Mouse (Mus musculus): ENCODE measurements around the gene Gtpbp2.

Gene Gtpbp2

GRCm38 (mm10) chr17:46152847-46153782 is 7.7 kb upstream of the Gtpbp2 start, which contains the start of gene Mad2l1bp:
TSS of gene Mad2l1bp (minus strand) at chr17:46153553.
- in situ Hi-C loops (cut with MboI, MseI) = no loop called here

GRCm38 (mm10) chr17:46154336-46154735 is 6.5 kb upstream of the Gtpbp2 start:
- in situ Hi-C loops (cut with MboI, MseI) = no loop called here

- in situ Hi-C loops (cut with MboI, MseI) = no loop called here
Observed at GRCm38 (mm10) chr17:46156680-46157079, 4.2 kb upstream of the Gtpbp2 start.

- in situ Hi-C loops (cut with MboI, MseI) = no loop called here
Observed at GRCm38 (mm10) chr17:46157131-46157530, 3.7 kb upstream of the Gtpbp2 start.

- in situ Hi-C loops (cut with MboI, MseI) = no loop called here
Observed at GRCm38 (mm10) chr17:46159236-46159635, 1.6 kb upstream of the Gtpbp2 start.

GRCm38 (mm10) chr17:46160090-46160662 is 656 bp upstream of the Gtpbp2 start:
- in situ Hi-C loops (cut with MboI, MseI) = no loop called here

GRCm38 (mm10) chr17:46161179-46161578 is 347 bp downstream of the Gtpbp2 start:
- in situ Hi-C loops (cut with MboI, MseI) = no loop called here

- in situ Hi-C loops (cut with MboI, MseI) = no loop called here
Observed at GRCm38 (mm10) chr17:46161710-46162109, 878 bp downstream of the Gtpbp2 start.

- in situ Hi-C loops (cut with MboI, MseI) = no loop called here
Observed at GRCm38 (mm10) chr17:46162551-46162950, 1.7 kb downstream of the Gtpbp2 start.

- in situ Hi-C loops (cut with MboI, MseI) = no loop called here
Observed at GRCm38 (mm10) chr17:46162951-46163421, 2.2 kb downstream of the Gtpbp2 start.

- in situ Hi-C loops (cut with MboI, MseI) = no loop called here
Observed at GRCm38 (mm10) chr17:46164301-46164700, 3.5 kb downstream of the Gtpbp2 start.

GRCm38 (mm10) chr17:46164791-46165190 is 4.0 kb downstream of the Gtpbp2 start:
- in situ Hi-C loops (cut with MboI, MseI) = no loop called here

- in situ Hi-C loops (cut with MboI, MseI) = no loop called here
Observed at GRCm38 (mm10) chr17:46165460-46165859, 4.6 kb downstream of the Gtpbp2 start.

GRCm38 (mm10) chr17:46166270-46166669 is 5.4 kb downstream of the Gtpbp2 start:
- in situ Hi-C loops (cut with MboI, MseI) = no loop called here

- in situ Hi-C loops (cut with MboI, MseI) = no loop called here
Observed at GRCm38 (mm10) chr17:46167014-46167413, 6.2 kb downstream of the Gtpbp2 start.

- in situ Hi-C loops (cut with MboI, MseI) = no loop called here
Observed at GRCm38 (mm10) chr17:46168318-46168717, 7.5 kb downstream of the Gtpbp2 start.

- in situ Hi-C loops (cut with MboI, MseI) = no loop called here
Observed at GRCm38 (mm10) chr17:46168768-46169167, 7.9 kb downstream of the Gtpbp2 start.

- in situ Hi-C loops (cut with MboI, MseI) = no loop called here
Observed at GRCm38 (mm10) chr17:46170538-46170937, 9.7 kb downstream of the Gtpbp2 start.

- in situ Hi-C loops (cut with MboI, MseI) = loop anchor here (5.0 kb wide), 1 partner anchor 45 kb away; no protein-coding TSS in a partner anchor
Observed at GRCm38 (mm10) chr17:46182273-46182672, 21.4 kb downstream of the Gtpbp2 start.

GRCm38 (mm10) chr17:46188829-46189228 is 28.0 kb downstream of the Gtpbp2 start:
- in situ Hi-C loops (cut with MboI, MseI) = no loop called here

GRCm38 (mm10) chr17:46201151-46201550 is 40.3 kb downstream of the Gtpbp2 start:
- in situ Hi-C loops (cut with MboI, MseI) = no loop called here

GRCm38 (mm10) chr17:46202421-46203071 is 41.7 kb downstream of the Gtpbp2 start, which contains the start of the genes Polh and Xpo5:
TSS of gene Polh (minus strand) at chr17:46202645.
TSS of gene Xpo5 (plus strand) at chr17:46202782.
- in situ Hi-C loops (cut with MboI, MseI) = no loop called here
